Mouse (Mus musculus) regulatory T cell (primary cell): ENCODE data around the gene Psmb8.
"Not testable (repeated sequence)": the region's sequence is repeated elsewhere in the genome, so short reads cannot be mapped to it uniquely, and the experiment has no call there.

Experiments used
- in situ Hi-C: fragments of 300-600 bp; cut with MboI, MseI; formaldehyde crosslinking; loops from one replicate; pipeline ENCODE4 v1.15.1; 2025; ENCODE audit warnings: high pct_unique_total_duplicates

The Psmb8 gene

DNA sequence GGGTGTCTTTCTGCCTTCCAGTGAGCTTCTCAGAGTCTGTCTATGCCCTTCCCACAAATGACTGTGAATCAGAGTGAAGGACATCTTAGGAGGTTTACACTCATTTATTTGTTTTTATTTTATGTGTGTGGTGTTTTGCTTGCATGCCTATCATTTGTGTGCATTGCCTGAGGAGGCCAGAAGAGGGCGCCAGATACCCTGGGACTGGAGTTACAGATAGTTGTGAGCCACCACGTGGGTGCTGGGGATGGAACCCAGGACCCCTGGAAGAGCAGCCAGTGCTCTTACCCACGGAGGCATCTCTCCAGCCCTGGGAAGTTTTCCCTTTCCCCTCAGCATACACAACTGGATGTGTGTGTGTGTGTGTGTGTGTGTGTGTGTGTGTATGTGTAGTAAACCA lies 12.2 kb downstream of the Psmb8 start:
- in situ Hi-C loops = loop anchor here (5.0 kb wide), 2 partner anchors 37 to 38 kb away; no protein-coding TSS in a partner anchor

DNA sequence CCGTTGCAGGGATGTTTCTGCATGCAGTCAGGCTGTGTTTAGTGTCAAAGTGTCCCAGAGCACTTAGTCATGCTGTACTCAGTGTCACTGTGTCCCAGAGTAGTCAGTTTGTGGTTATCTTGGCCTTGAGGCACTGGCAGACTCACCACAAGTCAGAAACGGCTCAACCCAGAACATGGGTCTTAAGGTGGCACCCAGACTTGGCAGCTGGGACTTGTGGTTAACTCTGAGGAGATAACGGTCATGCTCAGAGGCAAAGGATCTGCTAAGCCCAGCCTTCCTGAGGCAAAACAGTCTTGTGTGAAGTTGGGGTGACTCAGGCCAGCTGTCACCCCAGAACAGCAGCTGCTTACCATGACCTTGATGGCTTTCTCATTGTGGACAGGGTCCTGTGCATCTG lies 13.1 kb downstream of the Psmb8 start:
- in situ Hi-C loops = loop anchor here (5.0 kb wide), 2 partner anchors 37 to 38 kb away; no protein-coding TSS in a partner anchor

DNA sequence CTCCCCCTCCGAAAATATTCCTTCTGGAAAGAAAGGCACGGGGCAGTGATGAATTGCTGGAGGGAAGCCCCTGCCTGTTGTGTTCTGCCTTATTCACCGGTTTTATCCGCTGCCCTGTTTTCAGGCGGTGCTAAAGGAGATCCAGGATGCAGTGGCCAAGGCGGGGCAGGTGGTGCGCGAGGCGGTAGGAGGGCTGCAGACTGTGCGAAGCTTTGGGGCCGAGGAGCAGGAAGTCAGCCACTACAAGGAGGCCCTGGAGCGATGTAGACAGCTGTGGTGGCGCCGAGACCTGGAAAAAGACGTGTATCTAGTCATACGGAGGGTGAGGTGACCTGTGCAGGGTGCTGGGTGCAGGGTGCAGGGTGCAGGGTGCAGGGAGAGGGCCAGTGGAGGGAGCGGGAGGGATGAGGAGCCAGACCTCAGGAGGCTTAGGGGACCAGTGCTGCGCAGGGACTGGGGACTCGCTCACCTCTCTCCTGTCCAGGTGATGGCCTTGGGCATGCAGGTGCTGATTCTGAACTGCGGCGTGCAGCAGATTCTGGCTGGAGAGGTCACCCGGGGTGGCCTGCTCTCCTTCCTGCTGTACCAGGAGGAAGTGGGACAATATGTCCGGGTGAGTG lies 14.3 kb downstream of the Psmb8 start:
- in situ Hi-C loops = loop anchor here (5.0 kb wide), 2 partner anchors 35 to 40 kb away; no protein-coding TSS in a partner anchor

DNA sequence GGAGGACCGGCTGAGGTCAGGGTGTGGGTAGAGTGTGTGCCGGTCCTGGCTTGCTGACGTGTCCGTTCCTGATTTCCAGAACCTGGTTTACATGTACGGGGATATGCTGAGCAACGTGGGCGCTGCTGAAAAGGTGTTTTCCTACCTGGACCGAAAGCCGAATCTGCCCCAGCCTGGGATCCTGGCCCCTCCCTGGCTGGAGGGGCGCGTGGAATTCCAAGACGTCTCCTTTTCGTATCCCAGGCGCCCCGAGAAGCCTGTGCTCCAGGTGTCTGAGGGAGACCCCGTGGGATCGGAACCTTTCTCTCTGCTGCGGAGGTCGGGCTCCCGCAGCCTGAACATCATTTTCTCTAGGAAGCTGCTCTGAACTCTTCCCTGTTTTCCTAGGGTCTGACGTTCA lies 16.4 kb downstream of the Psmb8 start:
- in situ Hi-C loops = loop anchor here (5.0 kb wide), 2 partner anchors 33 to 42 kb away; no protein-coding TSS in a partner anchor

DNA sequence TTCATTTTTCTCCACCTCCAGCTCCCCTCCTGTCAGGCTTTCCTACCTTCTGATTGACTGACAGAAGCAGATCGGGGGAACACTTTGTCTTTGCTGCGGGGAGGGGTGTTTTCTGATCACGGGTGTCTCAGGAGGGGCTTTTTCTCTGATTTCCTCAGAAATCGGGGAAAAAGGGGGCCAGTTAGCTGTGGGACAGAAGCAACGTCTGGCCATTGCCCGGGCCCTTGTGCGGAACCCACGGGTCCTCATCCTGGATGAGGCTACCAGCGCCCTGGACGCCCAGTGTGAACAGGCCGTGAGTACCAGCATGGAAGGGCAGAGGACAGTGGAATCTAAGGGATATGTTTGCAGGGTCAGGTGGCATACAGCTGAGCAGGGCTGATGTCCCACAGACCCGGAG lies 17.7 kb downstream of the Psmb8 start:
- in situ Hi-C loops = no loop called here

DNA sequence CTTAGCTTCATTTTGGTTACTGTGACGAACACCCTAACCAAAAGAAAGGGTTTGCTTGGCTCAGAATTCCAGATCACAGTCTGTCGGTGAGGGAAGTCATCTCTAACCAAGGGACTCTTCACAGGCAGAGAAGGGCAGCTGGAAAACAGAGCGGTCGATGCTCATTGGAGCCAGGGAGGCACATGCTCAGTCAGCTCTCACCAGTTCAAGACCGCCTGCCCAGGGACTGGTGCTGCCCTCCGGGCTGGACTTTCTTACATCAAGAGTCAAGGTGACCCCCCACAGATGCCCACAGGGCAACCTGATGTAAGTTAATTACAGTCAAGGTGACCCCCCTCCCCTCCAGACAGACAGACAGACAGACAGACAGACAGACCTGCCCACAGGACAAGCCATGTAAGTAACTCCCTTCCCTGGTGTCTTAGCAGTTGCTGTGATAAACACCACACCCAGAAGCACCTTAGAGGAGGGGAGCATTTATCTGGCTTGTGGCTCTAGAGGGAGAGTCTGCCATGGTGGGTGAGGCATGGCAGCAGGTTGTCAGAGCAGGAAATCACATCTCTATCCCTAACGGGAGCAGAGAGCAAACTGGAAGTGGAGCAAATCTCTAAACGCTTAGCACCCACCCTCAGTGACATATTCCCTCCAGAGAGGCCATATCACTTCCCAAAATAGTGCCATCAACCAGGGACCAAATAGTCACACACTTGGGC lies 19.9 kb downstream of the Psmb8 start:
- in situ Hi-C loops = no loop called here

DNA sequence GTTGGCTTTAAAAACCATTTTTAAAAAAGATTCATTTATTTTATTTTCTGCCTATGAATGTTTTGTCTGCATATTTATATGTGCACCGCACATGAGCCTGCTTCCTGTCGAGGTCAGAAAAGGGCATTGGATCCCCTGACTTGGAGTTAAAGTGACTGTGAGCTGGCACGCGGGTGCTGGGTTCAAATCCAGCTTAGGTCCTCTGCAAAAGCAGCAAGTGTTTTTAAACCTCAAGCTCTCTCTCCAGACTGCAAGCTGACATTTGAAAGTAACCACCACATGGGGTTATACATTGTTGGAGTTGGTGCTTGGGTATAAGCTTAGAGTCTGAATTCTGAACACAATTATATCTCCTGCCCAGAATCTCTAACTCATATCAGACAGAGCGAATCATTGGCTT lies 20.5 kb downstream of the Psmb8 start:
- in situ Hi-C loops = no loop called here

DNA sequence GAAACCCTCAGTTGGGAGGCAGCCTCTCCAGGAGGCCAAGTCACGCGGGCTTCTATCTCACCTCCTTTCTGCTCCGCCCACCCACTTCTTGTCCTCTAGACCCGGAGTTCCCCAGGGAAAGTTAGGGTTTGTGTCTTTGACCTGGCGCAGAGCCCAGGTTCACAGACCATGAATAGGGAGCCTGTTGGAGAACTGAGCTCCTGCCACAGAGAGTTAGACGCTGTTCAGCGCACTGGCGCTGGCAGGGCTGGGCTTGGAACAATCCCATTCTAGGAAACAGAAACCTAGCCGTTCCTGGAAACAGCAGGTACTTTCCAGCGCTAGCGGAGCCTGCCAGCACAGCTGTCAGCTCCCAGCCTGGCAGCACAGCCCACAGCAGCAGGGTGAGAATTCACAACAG lies 21.2 kb downstream of the Psmb8 start:
- in situ Hi-C loops = no loop called here

DNA sequence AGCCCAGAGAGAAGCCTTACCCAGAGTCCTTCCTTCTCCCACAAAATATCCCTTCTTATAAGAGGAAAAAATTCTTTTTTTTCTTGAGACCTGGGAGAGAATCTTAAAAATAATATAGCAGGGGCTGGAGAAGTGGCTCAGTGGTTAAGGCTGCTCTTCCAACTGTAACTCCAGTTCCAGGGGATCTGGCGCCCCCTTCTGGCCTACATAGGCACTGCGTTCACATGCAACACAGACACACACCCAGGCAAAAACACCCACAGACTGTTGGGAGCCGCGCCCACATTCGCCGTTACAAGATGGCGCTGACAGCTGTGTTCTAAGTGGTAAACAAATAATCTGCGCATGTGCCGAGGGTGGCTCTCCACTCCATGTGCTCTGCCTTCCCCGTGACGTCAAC lies 21.6 kb downstream of the Psmb8 start:
- in situ Hi-C loops = not testable (repeated sequence)

DNA sequence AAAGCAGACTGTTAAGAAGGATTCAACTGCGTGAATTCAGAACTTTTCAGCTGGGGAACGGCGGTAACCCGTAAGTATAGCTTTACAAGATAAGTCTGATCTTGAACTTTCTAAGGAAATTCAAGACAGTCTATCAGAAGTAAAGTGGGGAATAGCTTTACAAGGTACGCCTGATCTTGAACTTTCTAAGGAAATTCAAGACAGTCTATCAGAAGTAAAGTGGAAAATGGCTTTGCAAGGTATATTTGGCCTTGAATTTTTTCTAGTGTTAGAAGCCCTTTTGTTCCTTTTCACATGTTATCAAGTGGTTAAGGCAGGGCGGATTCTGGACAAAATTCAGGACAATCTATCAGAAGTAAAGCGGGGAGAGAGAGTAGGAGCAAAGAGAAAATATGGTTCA lies 22.3 kb downstream of the Psmb8 start:
- in situ Hi-C loops = not testable (repeated sequence)

DNA sequence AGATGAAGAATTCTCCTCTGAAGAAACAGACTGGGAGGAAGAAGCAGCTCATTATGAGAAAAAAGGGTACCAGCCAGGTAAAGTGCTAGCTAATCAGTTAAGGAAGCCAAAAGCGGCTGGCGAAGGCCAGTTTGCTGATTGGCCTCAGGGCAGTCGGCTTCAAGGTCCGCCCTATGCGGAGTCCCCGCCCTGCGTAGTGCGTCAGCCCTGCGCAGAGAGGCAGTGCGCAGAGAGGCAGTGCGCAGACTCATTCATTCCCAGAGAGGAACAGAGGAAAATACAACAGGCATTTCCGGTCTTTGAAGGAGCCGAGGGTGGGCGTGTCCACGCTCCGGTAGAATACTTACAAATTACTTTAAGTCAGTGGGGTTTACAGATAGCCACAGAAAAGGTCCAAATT lies 22.9 kb downstream of the Psmb8 start:
- in situ Hi-C loops = not testable (repeated sequence)

DNA sequence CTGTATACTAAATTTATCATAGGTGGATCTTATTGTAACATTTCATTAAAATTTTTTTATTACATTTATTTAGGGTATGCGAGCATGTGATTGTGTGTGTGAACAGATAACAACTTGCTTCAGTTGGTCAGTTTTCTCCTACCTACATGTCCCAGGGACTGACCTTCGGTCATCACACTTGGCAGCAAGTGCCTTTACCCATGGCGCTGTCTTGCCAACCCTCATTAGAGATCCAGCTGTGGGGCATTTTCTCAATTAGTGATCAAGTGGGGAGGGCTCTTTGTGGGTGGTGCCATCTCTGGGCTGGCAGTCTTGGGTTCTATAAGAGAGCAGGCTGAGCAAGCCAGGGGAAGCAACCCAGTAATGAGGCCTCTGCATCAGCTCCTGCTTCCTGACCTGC lies 27.3 kb downstream of the Psmb8 start:
- in situ Hi-C loops = no loop called here

DNA sequence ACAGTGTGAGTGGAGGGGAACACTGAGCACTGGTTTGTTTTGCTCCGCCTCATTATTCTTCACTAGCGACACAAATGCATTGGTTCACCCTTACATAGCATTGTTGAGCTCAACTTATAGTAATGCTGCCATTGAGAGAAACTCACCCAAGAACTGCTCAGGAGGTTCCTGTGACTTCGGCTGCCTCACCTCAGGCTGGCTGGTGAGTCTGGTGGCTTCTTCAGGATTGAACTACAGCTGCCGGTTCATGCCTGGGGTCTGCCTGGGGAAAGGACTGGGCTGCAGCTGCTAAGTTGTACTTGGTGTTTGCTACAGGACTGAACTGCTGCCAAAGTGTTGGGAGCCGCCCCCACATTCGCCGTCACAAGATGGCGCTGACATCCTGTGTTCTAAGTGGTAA lies 27.9 kb downstream of the Psmb8 start:
- in situ Hi-C loops = no loop called here

DNA sequence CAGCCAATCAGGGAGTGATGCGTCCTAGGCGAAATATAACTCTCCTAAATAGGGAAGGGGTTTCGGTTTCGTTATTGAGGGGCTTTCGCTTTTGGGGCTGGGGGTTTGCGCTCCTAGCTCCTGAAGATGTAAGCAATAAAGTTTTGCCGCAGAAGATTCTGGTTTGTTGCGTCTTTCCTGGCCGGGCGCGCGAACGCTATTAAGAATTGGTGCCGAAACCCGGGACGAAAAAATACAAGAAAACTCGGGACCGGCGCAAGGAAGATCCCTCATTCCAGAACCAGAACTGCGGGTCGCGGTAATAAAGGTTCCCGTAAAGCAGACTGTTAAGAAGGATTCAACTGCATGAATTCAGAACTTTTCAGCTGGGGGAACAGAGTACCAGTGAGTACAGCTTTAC lies 28.4 kb downstream of the Psmb8 start:
- in situ Hi-C loops = not testable (repeated sequence)

DNA sequence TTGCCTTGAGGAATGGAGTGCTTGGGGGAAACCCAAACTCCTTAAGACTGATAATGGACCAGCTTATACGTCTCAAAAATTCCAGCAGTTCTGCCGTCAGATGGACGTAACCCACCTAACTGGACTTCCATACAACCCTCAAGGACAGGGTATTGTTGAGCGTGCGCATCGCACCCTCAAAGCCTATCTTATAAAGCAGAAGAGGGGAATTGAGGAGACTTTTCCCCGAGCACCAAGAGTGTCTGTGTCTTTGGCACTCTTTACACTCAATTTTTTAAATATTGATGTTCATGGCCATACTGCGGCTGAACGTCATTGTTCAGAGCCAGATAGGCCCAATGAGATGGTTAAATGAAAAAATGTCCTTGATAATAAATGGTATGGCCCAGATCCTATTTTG lies 33.5 kb downstream of the Psmb8 start:
- in situ Hi-C loops = not testable (repeated sequence)

DNA sequence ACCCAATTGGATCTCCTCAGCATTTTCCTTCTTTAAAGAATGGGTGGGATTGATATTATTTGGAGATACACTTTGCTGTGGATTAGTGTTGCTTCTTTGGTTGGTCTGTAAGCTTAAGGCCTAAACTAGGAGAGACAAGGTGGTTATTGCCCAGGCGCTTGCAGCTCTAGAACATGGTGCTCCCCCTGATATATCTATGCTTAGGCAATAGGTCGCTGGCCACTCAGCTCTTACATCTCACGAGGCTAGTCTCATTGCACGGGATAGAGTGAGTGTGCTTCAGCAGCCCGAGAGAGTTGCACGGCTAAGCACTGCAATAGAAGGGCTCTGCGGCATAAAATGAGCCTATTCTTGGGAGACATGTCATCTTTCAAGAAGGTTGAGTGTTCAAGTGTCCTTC lies 34.5 kb downstream of the Psmb8 start:
- in situ Hi-C loops = not testable (repeated sequence)

DNA sequence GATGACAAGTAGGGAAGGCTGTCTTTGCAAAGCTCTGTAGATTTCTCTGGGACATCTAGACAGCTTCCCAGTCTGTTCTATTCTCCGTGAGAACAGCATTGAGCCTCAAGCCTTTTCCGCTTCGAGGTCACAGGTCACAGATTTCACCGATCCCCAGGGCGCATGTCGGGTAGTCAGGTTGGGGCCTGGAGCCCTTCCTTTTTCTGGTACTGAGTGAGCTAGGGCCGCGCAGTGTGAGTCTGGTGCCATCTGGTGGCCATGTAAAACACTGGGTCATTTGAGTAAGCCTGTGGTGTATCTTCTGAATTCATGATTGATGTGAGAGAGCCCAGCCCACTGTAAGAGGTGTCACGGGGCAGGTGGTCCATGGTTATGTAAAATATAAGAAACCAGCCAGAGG lies 37.4 kb downstream of the Psmb8 start:
- in situ Hi-C loops = loop anchor here (5.0 kb wide), 1 partner anchor 63 kb away; no protein-coding TSS in a partner anchor

DNA sequence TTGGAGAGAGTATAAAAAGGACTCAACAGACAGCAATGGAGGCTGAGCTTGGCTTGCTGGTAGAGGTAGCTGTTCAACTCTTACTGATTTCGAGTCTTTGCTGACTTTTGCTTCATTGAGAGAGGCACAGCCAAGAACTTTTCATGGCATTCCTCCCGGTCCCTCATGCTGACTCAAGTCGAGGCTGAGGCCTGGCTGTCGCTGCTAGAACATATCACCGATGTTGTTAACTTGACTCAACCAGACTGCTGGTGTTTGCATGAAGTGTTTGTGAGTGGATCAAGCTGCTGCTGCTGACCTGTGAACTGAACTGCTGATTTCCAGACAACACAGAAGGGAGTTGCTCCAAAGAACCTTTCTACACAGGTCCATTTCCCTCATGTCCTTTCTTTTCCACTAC lies 39.2 kb downstream of the Psmb8 start:
- in situ Hi-C loops = loop anchor here (5.0 kb wide), 1 partner anchor 64 kb away; no protein-coding TSS in a partner anchor

DNA sequence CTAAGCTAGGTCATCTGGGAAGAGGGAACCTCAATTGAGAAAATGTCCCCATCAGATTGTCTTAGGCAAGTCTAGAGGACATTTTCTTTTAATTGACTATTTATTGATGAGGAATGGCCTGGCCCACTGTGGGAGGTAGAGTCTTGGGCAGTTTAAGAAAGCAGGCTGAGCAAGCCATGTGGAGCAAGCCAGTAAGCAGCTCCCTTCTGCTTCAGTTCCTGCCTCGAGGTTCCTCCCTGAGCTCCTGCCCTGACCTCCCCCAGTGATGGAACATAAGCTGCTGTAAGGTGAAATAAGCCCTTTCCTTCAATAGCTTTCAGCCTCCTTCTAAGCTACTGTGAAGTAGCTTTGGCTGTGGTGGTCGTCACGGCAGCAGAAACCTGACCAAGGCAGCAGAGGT lies 40.2 kb downstream of the Psmb8 start:
- in situ Hi-C loops = loop anchor here (5.0 kb wide), 1 partner anchor 65 kb away; no protein-coding TSS in a partner anchor

DNA sequence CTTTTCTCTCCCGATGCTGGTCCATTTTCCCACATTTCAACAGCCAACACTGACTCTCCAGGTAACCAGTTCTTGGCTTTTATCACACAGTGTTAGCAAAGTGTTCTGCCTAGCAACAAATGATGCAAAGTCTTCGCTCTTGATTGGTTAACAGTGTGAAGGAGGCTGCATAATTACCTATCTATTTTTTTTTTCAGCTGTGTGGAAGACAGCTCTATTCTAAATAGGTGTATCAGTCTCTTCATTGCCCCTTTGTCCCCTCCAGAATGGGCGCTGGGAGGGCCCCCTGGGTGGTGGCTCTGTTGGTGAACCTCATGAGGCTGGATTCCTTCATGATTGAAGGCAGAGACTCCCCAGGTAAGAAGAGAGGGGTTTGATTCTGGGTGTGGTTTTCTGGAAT lies 41.2 kb downstream of the Psmb8 start, which contains the start of gene H2-Ob:
H2-Ob (plus strand) TSS at position 198 of the 400 bp plus-strand sequence.
- in situ Hi-C loops = loop anchor here (5.0 kb wide), 1 partner anchor 66 kb away; no protein-coding TSS in a partner anchor

DNA sequence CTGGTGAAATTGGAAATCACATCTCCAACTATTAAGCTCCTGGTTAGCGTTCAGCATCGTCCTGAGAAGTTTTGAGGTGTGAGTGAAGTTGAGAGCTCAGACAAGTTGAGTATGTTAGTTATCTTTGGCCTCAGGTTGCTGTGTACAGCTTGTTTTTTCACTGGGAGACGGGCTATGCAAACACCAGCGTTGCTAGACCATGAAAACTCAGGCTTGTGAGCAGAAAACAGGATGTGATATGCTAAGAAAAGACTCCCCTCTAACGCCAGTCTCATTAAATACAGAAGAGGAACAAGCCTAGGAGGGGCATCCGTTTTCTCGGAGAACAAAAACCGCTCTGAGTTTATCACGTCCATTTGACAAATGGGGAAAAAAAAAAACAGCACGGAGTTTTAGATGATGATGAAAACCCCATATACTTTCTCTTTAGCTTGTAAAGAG lies 42.1 kb downstream of the Psmb8 start:
- in situ Hi-C loops = loop anchor here (5.0 to 10.0 kb wide), 2 partner anchors 67 to 115 kb away; partner anchors contain the start of gene Btnl2

DNA sequence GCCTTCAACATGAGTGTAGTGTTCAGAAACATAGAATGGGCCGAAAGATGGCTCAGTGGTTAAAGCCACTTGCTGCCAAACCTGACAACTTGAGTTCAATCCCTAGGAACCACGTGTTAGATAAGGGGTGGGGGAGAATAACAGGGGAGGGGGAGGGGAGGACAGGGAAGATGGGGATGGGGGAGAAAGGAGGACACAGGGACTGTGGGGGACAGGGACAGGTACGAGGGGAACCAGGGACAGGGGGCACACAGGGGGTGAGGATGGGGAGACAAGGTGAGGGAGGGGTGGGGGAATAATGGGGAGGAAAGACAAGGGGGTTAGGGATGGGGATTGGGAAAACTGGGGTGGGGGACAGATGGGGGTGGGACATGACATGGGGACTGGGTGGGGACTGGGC lies 42.8 kb downstream of the Psmb8 start:
- in situ Hi-C loops = loop anchor here (10.0 kb wide), 1 partner anchor 114 kb away; the partner anchor contains the start of gene Btnl2

DNA sequence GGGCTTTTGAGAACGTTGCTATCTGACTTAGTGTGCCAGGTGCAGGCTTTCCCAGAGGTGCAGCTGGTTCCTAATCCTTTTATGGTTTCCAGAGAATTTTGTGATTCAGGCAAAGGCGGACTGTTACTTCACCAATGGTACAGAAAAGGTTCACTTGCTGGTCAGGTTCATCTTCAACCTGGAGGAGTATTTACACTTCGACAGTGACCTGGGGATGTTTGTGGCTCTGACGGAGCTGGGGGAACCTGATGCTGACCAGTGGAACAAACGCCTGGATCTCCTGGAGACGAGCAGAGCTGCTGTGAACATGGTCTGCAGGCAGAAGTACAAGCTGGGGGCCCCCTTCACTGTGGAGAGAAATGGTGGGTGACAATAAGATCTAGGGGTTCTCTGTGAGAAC lies 43.4 kb downstream of the Psmb8 start:
- in situ Hi-C loops = loop anchor here (10.0 kb wide), 1 partner anchor 114 kb away; the partner anchor contains the start of gene Btnl2
